Mouse (Mus musculus): ENCODE results near the gene Rgp1.
"Not testable (repeated sequence)": the region's sequence is repeated elsewhere in the genome, so short reads cannot be mapped to it uniquely, and the experiment has no call there.

Gene Rgp1

DNA sequence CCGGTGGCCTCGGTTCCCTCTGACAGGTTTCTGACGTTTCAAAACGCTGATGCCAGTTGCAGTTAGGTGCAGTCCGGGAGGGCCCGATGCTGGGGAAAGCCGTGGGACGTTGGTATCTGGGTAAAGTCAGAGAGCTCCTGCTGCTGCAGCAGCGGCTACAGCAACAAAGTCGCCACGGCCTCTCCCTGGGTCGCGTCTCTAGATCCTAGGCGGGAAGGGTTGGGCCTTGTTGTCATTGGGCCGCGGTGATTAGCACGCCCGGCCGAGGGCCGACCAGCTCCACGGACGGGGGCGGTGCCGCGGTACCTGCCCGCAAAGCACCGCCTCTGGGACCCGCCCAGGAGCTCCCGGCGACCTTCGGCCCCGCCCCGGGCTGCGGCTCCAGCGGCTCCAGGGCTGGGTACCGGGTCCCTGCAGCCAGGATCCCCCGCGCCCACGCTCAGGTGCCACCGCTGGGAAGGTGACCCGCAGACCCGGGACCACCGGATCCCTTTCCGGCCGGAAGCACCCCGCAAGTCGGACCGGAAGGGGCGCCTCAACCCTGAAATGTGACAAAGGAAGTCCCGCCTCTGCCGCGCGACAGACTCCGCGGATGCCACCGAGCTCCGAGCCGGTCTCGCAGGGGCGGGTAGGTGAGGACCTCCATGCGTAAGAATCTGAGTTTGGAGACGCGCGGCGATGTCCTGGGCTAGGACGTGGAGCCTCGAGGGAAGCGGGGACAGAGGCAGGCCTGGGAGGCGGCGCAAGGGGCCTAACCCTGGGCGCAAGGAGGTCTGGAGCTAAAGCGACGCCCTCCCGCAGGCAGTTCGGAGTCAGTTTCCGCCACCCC is at the start of gene Rgp1, which contains the start of gene Gba2:
Gene Rgp1, plus strand, starts transcription at position 340 of the 829 bp plus-strand sequence.
Gene Gba2, minus strand, starts transcription at position 498 of the 829 bp plus-strand sequence.
- DNase-seq (ENCODE audit: low read depth, low spot score) = peak; percentile 73

DNA sequence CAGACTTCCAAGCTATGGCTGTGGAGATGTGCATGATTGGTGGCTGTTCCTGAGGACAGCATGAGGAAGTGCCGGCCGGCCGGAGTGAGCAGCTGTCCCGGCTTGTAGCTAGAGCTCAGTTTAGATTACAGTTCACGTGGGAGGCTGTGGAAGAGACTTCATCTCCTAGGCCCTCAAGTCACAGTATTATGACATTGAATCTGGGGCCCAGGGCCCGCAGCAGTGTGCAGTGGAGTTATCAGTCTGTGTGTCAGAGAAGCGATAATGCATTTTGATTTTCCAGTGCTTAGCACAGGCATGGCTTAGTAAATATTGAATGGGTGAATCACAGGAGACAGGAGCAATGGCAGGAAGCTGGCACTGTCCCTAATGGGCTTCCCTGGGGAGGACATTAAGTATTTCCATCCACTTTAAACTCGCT is 48.4 kb upstream of the Rgp1 start:
- no peak for DNase-seq (ENCODE audit: low read depth, low spot score)

DNA sequence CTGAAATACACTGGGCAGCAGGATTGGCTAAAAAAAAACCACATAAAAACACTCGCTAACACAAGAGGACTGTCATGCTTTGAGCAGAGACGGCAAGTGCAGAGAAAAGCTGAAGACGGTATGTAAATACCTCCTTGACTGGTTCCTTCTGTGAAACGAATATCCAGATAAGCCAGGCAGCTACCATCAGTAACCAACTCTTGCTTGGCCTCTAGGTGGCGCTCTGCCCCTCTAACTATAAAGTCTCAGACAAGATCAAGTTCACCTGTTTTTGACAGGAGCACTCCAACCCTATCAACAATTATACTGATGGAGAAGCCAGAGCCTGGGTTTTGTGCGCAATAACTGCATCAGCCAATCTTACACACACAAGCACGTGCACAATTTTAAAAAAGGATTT is 47.9 kb upstream of the Rgp1 start:
- peak; percentile 87 for DNase-seq (ENCODE audit: low read depth, low spot score)

DNA sequence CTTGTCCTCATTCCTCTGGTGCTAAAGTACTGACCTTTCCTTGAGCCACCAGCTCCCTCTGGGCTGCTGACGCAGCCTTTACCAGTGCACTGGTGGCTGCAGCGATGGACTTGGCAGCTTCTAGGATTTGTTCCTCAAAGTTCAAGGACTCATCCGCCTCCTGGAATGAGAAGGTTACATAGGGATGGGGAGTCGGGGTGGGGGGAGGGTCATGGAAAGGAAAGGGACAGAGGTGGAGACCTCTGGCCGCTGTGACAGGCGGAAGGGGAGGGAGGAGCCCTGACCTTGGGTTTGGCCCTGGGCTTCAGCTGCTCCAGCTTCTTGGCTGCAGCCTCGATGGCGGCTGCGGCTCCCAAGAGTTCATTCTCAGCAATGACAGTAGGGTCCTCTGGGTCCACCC is 45.2 kb upstream of the Rgp1 start:
- DNase-seq (ENCODE audit: low read depth, low spot score) = no peak

DNA sequence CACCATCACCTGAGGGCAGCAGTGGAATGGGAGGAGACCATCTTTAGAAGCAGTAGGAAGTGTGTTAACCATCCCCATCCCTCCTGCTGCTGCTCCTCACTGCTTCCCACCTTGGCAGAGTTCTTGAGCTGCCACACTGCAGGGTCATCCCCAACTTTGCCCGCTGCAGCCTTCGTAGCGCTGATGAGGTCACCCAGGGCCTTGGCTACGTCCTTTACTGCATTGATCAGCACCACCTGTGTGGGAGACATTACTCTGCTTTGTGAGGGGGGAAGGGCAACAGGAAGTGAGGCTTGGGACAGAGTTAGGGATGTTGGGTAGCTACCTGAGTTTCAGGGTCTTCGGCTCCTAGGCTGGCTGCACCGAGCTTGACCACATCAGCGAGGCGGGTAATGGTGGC is 42.9 kb upstream of the Rgp1 start:
- no peak for DNase-seq (ENCODE audit: low read depth, low spot score)

DNA sequence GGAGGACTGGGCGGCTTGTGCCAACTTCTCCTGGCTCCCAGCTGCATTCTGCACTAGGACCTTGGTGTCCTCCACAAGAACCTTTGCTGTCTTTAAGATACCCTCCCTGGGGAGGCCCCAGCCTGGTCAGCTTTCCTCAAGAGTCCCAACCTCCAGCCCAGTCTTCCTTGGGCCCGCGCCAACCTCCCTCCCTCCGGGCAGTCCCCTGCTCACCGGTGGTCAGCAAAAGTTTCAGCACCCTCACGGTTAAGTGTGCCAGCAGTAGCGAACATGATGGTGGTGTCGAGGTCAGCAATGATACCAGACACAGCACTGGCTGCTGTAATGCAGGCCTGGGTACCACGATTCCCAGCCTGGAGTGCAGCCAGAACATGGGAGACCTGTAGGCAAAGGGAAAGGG is 42.5 kb upstream of the Rgp1 start:
- DNase-seq (ENCODE audit: low read depth, low spot score) = no peak

DNA sequence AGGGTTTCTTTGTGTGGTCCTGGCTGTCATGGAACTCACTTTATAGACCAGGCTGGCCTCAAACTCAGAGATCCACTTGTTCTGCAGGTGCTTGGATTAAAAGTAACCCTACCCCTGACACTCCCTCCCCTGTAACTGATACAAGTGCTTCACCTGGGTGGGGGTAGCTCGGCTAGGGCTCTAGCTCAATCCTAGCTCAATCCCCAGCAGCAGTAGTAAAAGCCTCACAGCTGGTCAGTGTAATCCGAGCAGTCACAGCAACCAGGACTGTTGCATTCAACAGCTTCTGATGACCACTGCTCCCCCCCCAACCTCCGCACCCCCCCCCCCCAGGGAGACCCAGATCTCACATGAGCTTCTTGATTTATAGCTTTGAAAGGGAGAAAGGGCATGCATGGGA is 36.5 kb upstream of the Rgp1 start:
- DNase-seq (ENCODE audit: low read depth, low spot score) = no peak

DNA sequence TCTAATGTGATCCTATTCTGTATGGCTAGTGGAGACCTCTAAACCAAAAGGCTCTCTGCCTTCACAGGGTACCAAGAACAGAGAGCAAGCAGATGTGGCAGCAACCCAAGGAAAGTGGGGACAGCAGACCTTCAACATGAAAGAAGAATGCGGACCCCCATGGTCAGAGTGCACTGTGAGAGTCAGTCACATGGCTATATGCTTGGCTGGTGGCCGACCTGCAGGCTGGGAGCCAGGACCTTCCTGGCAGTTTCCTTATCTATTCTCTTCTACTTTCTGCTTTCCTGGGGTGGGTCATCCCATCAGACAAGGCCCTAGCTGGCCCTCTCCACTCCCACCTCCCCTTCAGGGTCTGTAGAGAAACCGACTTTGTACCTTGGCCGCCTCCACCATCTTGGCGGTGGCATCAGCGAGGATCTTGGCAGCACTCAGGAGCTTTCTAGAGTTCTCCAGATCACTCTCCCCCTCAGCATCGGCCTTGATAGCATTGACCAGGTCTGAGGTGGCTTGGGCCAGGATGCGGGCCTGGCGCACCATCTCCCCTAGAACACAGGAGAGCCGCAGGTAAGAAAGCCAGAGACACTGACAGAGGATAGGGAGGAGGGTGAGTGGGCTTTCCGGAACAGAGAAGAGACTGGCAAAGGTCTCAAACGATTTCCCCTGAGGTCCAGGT is 32.0 kb upstream of the Rgp1 start:
- DNase-seq (ENCODE audit: low read depth, low spot score) = no peak

DNA sequence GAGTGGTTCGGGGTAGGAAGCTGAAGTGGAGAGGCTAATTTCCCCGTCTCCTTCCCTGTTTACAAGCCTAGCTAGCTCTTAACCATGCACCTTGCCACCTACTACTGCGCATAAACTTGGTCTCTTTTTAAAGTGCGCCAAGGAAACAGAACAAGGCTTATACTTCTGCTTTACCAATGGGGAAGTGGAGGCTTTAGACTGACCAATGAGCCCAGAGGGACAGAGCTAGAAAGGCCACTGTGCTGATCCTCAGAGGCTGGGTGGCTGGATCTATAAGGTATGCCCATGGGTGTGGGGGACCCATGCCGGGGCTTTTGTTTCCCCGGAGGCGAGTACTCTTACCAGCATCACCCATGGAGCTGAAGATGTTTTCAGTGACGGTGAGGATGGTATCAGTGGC is 31.4 kb upstream of the Rgp1 start:
- no peak for DNase-seq (ENCODE audit: low read depth, low spot score)

DNA sequence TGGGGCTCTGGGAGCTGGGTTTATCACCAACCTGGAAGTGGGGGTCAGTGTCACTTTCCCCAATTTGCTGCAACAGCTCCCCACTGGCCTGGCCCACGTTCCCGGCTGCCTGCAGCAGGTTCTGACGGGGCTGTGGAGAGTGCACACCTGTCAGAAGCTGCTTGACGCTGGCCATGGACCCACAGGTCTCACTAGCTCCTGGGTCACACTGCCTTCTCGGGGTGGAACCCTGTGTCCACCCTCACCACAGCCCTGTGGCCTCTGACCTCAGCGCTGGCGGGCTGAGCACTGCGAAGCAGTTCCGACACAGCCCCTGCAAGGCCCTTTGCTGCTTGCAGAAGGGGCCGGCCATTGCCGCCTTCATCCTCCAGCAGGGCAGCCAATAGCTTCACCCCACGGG is 29.5 kb upstream of the Rgp1 start:
- no peak for DNase-seq (ENCODE audit: low read depth, low spot score)

DNA sequence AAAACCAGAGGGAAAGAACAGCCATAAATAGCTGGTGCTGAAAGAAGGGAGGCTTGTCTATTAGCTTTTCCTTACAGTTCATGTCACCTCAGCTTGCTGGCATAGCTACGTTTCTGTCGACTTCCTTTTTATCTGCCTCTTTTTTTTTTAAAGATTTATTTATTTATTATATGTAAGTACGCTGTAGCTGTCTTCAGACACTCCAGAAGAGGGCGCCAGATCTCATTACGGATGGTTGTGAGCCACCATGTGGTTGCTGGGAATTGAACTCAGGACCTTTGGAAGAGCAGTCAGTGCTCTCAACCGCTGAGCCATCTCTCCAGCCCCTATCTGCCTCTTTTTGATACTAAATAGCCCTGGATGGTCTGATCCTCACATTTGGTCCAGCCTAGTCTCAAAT is 26.7 kb upstream of the Rgp1 start:
- not testable (repeated sequence) for DNase-seq (ENCODE audit: low read depth, low spot score)

DNA sequence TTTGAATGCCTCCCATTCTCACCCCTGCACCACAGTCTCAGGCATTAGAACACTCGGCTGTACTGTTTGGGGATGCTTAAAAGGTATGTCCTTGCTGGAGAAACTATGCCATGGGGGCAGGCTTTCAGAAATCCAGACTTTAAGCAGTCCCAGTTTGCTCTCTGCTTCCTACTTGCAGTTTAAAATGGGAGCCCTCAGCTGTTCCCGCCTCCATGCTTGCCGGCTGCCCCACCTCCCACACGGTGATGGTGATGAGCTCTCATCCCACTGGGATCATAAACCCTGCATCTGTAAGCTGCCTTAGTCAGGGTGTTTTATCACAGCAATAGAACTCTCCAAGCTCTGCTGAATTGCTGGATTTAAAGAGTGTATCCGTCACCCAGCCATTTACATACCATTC is 26.1 kb upstream of the Rgp1 start:
- no peak for DNase-seq (ENCODE audit: low read depth, low spot score)

DNA sequence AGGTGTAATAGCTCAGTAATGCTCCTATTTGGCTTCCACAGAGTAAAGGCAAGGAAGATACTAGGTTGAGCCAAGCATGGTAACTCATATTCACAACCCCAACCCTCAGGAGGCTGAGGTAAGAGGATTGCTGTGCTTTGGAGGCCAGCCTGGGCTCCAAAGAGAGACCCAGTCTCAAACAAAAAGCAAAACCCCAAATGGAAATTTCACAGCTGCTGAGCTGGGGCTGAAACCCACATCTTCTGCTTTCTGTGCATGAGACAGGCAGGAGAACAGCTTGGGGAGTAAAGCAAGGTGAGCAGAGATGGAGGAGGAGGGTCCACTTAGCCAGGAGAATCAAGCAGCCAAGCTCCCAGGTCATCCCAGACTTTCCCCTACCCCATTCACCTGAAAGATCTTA is 24.6 kb upstream of the Rgp1 start:
- DNase-seq (ENCODE audit: low read depth, low spot score) = no peak

DNA sequence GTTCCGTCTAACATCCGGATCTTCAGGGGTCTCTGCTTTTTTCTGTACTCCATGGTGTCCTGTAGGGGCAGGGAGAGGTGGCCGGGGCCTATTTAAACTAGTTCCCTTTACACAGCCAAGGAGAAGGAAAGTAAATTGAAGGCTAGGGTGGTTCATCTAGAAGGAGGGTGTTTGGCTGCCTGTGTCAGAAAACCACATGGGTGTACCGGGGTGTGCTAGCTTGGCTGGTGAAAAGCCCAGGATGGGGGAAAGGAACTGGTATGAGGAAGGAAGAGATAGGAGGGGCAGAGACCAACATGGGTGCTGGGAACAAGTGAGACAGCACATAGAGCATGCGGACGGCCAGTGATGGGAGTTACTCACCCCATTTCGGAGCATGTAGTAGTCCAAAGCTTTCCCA is 22.6 kb upstream of the Rgp1 start:
- no peak for DNase-seq (ENCODE audit: low read depth, low spot score)

DNA sequence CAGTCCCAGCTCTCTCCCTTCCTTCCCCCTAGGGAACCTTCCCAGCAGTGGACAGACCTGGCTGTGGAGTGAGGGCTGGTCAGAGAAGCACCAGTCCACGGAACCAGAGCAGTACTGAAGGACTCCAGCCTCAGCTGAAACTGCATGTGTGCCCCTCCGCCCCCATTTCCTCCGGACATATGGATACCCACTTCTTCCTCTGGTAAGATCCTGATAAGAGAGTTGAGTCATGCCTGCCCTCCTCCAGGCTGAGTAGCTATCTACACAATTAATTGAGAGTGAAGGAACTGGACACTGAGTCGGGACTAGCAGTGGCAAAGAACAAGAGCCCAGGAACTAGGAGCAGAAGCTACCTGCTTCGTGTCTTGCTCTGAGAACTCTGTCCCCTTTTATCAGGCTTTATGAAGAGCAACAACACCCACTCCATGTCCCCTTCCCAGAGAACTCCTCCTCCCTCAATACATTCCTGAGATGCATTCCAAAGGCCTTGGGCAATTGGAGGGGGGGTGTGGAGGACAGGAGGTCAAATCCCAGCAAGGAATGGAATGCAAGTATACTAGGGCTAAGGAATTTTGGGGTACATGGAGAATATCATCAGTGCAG is 20.4 kb upstream of the Rgp1 start:
- DNase-seq (ENCODE audit: low read depth, low spot score) = peak; percentile 81

DNA sequence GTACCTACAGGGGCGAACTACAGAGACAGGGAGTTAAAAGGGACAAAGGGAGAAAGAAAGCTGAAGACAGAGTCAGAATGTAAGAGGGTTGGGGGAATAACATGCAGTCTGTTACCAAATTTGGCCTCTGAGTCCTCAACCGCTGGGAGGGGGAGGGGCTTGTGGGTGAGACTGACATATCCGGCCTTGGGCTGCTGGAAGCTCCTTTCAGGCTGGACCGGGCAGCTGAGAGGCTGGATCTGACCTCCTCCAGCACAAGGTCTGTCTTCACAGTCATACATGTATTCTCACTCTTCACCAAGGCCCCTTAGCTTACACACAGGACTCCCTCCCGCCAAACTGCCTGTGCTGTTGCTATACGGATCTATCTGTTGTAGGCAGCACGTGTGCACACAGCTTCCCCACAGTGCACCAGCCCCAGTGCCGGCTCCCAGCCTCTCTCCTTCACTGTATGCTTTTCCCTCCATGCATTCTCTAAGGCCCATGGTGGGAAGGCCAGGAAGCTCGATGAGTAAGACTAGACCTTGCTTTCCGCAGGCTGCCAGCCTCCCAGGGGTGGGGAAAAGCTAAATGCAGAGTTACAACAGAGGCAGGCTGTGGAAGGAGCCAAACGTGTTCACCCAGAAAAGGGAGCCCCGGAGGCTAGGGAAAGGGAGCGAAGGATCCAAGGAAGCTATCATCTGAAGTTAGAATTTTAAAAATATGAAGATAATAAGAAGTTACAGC is 19.7 kb upstream of the Rgp1 start:
- DNase-seq (ENCODE audit: low read depth, low spot score) = peak; percentile 67

DNA sequence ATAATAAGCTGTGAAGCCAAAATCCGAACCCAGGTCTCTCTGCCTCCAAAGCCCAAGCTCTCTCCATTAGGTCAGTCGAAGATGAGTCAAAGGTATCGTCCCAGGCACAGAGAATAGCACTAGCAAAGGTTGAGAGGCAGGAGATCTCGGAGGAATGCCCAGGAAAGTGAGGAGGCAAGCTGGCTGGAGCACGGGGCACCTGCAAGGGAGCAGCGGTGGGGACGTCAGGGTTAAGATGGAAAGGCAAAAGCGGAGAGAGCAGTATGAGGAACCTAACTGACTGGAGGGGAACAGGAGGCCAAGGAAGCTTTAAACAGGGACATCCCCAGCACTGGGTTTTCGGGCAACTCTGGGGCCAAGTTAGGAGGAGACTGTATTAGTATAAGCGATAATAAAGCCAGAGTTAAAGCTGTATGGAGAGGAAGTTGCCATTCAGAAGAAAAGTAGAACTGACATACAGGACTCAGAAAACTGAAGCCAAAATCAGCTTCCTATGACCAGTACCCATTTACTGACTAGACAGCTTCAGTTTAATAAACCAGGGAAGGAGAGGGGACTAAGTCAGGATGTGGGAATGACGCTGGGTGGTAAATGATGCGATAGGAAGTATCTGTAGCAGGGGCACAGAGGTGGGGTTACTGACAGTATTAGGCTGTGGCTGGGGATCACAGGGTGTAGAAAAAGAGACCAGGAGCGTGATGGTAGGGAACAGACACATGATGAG is 18.8 kb upstream of the Rgp1 start:
- DNase-seq (ENCODE audit: low read depth, low spot score) = no peak

DNA sequence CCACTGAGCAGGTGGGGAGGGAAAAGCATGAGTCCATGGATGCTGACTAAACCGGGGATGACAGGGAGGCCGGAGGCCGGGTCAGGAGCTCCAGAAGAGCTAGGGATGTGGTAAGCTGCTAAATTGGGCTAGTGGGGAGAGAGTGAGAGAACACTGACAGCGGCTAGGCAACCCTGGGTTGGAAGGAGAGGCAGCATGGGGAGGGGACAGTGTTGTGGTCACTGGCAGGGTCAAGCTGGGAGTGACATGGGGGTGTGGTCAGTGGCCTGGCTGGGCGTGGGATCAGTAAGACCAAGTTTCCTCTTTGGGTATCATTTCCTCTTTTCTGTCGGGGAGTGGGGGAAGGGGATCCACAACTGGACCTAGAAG is 18.3 kb upstream of the Rgp1 start:
- DNase-seq (ENCODE audit: low read depth, low spot score) = no peak

DNA sequence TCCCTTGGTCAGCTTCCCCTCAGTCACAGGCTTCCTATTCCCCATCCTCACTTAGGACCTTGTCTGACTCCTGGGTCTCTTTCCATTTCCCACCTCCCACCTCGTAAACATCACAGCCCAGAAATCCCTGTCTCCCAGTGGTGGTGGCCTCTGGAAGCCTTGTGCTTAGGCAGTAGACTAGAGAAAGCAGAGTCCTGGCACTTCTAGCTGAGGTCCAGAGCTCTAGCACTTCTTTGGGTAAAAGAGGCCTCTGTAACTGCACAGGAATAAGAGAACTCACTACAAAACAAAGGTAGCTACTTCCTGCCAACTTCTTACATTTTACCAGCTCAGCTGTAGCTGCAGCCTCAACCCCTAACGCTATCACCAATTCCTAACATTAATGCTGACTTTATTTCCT is 17.5 kb upstream of the Rgp1 start:
- DNase-seq (ENCODE audit: low read depth, low spot score) = no peak

DNA sequence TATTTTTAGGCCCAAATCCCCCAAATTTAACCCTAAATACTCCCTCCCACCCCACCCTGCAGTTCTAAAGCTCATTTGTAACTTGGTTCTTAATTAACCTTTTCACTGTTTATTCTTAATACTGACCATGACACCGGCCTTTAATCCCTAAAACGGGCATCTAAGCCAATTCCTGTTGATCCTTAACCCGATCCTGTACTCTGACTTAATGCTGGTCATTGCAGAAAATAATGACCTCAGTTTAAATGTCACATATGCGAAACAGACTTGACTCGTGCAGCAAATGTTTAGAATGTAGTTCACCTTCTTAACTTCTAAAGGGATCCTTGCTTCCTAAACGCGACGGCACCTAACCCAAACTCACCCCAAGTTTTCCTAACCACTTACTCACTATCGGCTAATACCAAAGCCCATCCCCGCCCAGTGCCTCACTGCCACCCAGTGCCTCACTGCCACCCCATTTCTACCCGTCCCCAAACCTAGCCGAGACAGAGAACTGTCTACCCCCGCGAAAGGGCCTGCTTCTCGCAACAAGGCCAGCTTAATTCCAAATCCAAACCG is 17.0 kb upstream of the Rgp1 start:
- DNase-seq (ENCODE audit: low read depth, low spot score) = no peak

Data from ES-CJ7 (cell line).